Mouse (Mus musculus) liver, embryonic 13.5 days (tissue): Measurements from ENCODE around the gene Muc2. TPM values are rescaled to one million over a fixed set of nuclear protein-coding genes. Genes with fewer than 3 reads are reported as not detected.

Experiments used
- ATAC-seq: fragments of 200-750 bp; cut with Nextera tagmentation; 2 replicates; pipeline ENCODE4 v1.8.0; 2017; ENCODE audit warnings: low read depth, mild to moderate bottlenecking, moderate number of reproducible peaks, moderate library complexity
- DNase-seq: peaks from one replicate; pipeline ENCODE4 v3.0.0; 2022
- H3K27ac ChIP-seq: fragments of 300-500 bp; sonication (generic); 2 replicates; pipeline ENCODE4 v1.5.1; 2015; ENCODE audit warnings: moderate library complexity, mild to moderate bottlenecking, inconsistent platforms
- H3K27me3 ChIP-seq: fragments of 300-500 bp; sonication (generic); 2 replicates; pipeline ENCODE4 v1.6.1; 2015; ENCODE audit warnings: mild to moderate bottlenecking, inconsistent platforms
- H3K36me3 ChIP-seq: fragments of 300-500 bp; sonication (generic); 2 replicates; pipeline ENCODE4 v1.6.1; 2015; ENCODE audit warnings: mild to moderate bottlenecking, inconsistent platforms
- H3K4me1 ChIP-seq: fragments of 300-500 bp; sonication (generic); replicated peaks from 2 replicates; pipeline ENCODE4 v1.6.1; 2015; ENCODE audit warnings: inconsistent platforms
- H3K4me2 ChIP-seq: fragments of 300-500 bp; sonication (generic); 2 replicates; pipeline ENCODE4 v1.6.1; 2015; ENCODE audit warnings: inconsistent platforms, mild to moderate bottlenecking, moderate library complexity
- H3K4me3 ChIP-seq: fragments of 300-500 bp; sonication (generic); replicated peaks from 2 replicates; pipeline ENCODE4 v1.5.1; 2015; ENCODE audit warnings: mild to moderate bottlenecking, inconsistent platforms
- H3K9ac ChIP-seq: fragments of 300-500 bp; sonication (generic); 2 replicates; pipeline ENCODE4 v1.6.1; 2015; ENCODE audit warnings: mild to moderate bottlenecking, inconsistent platforms
- H3K9me3 ChIP-seq: fragments of 300-500 bp; sonication (generic); replicated peaks from 2 replicates; pipeline ENCODE4 v1.6.1; 2016; ENCODE audit warnings: inconsistent platforms
- WGBS: fragments of 180-500 bp; shearing (Covaris S2); methylation state at CpG from one replicate; pipeline ENCODE4 v1.1.7; 2015; ENCODE audit not compliant: insufficient replicate concordance; 5-methylcytosine and 5-hydroxymethylcytosine counted together
- polyA plus RNA-seq: library from polyadenylated mRNA; unstranded; fragments of >200 nt; fragmentation: Nextera tagmentation; extraction: Ambion mirVana; gene quantifications from 2 replicates; pipeline ENCODE4 v1.2.1, GENCODE M21; 2015

The Muc2 gene
- polyA plus RNA-seq, 1 experiment from 2014 or later = 0.05 TPM

- H3K9ac ChIP-seq = peak overlapping the region; percentile 66
- peak; percentile 49 for ATAC-seq
- no peaks in the 10 kb centered on the region for H3K36me3 ChIP-seq
- no peak for DNase-seq
- H3K4me3 ChIP-seq = peak overlapping the region; percentile 32
- H3K9me3 ChIP-seq = no peaks in the 10 kb centered on the region
- peaks cover 25% of the 10 kb centered on the region for H3K27me3 ChIP-seq
- peaks cover 82% of the 10 kb centered on the region for H3K4me1 ChIP-seq
- peak overlapping the region; percentile 91 for H3K27ac ChIP-seq
- 62% methylated on average over 3 of the region's 3 CpGs for WGBS
- peak overlapping the region; percentile 72 for H3K4me2 ChIP-seq
Measured at GRCm38 (mm10) chr7:141770521-141770920, 80.4 kb downstream of the Muc2 start.

- Histone ChIP-seq H3K9ac (peak overlapping the region; percentile 74), H3K4me2 (peak overlapping the region; percentile 72), H3K9me3 (no peaks in the 10 kb centered on the region), H3K36me3 (no peaks in the 10 kb centered on the region), H3K27ac (peak overlapping the region; percentile 91), H3K4me3 (peak overlapping the region; percentile 35), H3K4me1 (peaks cover 82% of the 10 kb centered on the region), H3K27me3 (peaks cover 23% of the 10 kb centered on the region)
- 16% methylated on average over 8 of the region's 8 CpGs for WGBS
- peak; percentile 99 for ATAC-seq
- DNase-seq = peak; percentile 88
Measured at GRCm38 (mm10) chr7:141770988-141771387, 80.8 kb downstream of the Muc2 start.

GRCm38 (mm10) chr7:141772058-141772557, 82.0 kb downstream of the Muc2 start:
- 42% methylated on average over 1 of the region's 1 CpGs for WGBS
- H3K9ac ChIP-seq = peak overlapping the region; percentile 74
- ATAC-seq = no peak
- peak overlapping the region; percentile 90 for H3K27ac ChIP-seq
- no peak overlapping the region for H3K4me3 ChIP-seq
- DNase-seq = no peak
- no peaks in the 10 kb centered on the region for H3K9me3 ChIP-seq
- H3K4me1 ChIP-seq = peaks cover 71% of the 10 kb centered on the region
- peak overlapping the region; percentile 72; the same call in 1 of the 2 replicates for H3K4me2 ChIP-seq
- no peaks in the 10 kb centered on the region for H3K36me3 ChIP-seq
- peaks cover 25% of the 10 kb centered on the region for H3K27me3 ChIP-seq

GRCm38 (mm10) chr7:141774855-141775254, 84.7 kb downstream of the Muc2 start:
- Histone ChIP-seq H3K4me3 (no peak overlapping the region), H3K4me2 (no peak overlapping the region), H3K9ac (no peak overlapping the region), H3K27ac (no peak overlapping the region), H3K27me3 (peaks cover 42% of the 10 kb centered on the region), H3K4me1 (peaks cover 56% of the 10 kb centered on the region), H3K9me3 (no peaks in the 10 kb centered on the region), H3K36me3 (no peaks in the 10 kb centered on the region)
- DNase-seq = peak; percentile 24
- 26% methylated on average over 2 of the region's 2 CpGs for WGBS
- no peak for ATAC-seq

GRCm38 (mm10) chr7:141776199-141776598, 86.1 kb downstream of the Muc2 start:
- no peaks in the 10 kb centered on the region for H3K9me3 ChIP-seq
- no peak overlapping the region for H3K4me2 ChIP-seq
- no peak for DNase-seq
- no peaks in the 10 kb centered on the region for H3K36me3 ChIP-seq
- H3K9ac ChIP-seq = no peak overlapping the region
- peaks cover 43% of the 10 kb centered on the region for H3K4me1 ChIP-seq
- peaks cover 50% of the 10 kb centered on the region for H3K27me3 ChIP-seq
- ATAC-seq = no peak
- WGBS = 70% methylated on average over 5 of the region's 5 CpGs
- no peak overlapping the region for H3K27ac ChIP-seq
- no peak overlapping the region for H3K4me3 ChIP-seq

- ATAC-seq (no peak), DNase-seq (no peak)
- H3K4me1 ChIP-seq = no peaks in the 10 kb centered on the region
- H3K9ac ChIP-seq = no peak within 1 kb of the TSS
- H3K4me3 ChIP-seq = no peak within 1 kb of the TSS
- no peak within 1 kb of the TSS for H3K27ac ChIP-seq
- no peaks in the 10 kb centered on the region for H3K9me3 ChIP-seq
- no peak within 1 kb of the TSS for H3K4me2 ChIP-seq
- H3K36me3 ChIP-seq = no peaks in the 10 kb centered on the region
- peaks cover 41% of the 10 kb centered on the region for H3K27me3 ChIP-seq
- WGBS = 62% methylated on average over 6 of the region's 6 CpGs
Measured at GRCm38 (mm10) chr7:141788677-141789452, 98.7 kb downstream of the Muc2 start, which contains the start of gene Muc5ac. Gene Muc5ac (plus strand): TSS chr7:141788972.

GRCm38 (mm10) chr7:141794251-141794650, 104.1 kb downstream of the Muc2 start:
- H3K36me3 ChIP-seq = no peaks in the 10 kb centered on the region
- WGBS = 79% methylated on average over 1 of the region's 1 CpGs
- no peak overlapping the region for H3K9ac ChIP-seq
- no peak overlapping the region for H3K27ac ChIP-seq
- no peaks in the 10 kb centered on the region for H3K4me1 ChIP-seq
- H3K4me3 ChIP-seq = no peak overlapping the region
- H3K27me3 ChIP-seq = 0 out of 2 replicates have a peak, but pooled peaks cover 11% of the 10 kb centered on the region
- peaks cover 9% of the 10 kb centered on the region for H3K9me3 ChIP-seq
- no peak for ATAC-seq
- DNase-seq = no peak
- no peak overlapping the region for H3K4me2 ChIP-seq

GRCm38 (mm10) chr7:141803206-141803605, 113.1 kb downstream of the Muc2 start:
- no peak overlapping the region for H3K9ac ChIP-seq
- DNase-seq (no peak), ATAC-seq (no peak)
- H3K36me3 ChIP-seq = no peaks in the 10 kb centered on the region
- H3K4me3 ChIP-seq = no peak overlapping the region
- H3K27ac ChIP-seq = no peak overlapping the region
- no peaks in the 10 kb centered on the region for H3K27me3 ChIP-seq
- no peaks in the 10 kb centered on the region for H3K4me1 ChIP-seq
- H3K4me2 ChIP-seq = no peak overlapping the region
- no peaks in the 10 kb centered on the region for H3K9me3 ChIP-seq
- WGBS = 68% methylated on average over 7 of the region's 7 CpGs

Other genes starting within 250 kb of the Muc2 start
- gene Pidd1, start 246.3 kb upstream of the Muc2 start, polyA plus RNA-seq = 10.9 and 11.4 TPM in 2 replicates
- 1,223 and 1,240 TPM in 2 replicates for gene Rplp2, start 243.0 kb upstream of the Muc2 start, polyA plus RNA-seq
- gene Pnpla2, start 235.1 kb upstream of the Muc2 start, polyA plus RNA-seq = 11.9 and 13.8 TPM in 2 replicates
- 3.6 and 4.0 TPM in 2 replicates for gene Cracr2b, start 229.2 kb upstream of the Muc2 start, polyA plus RNA-seq
- gene Cd151, start 222.9 kb upstream of the Muc2 start, polyA plus RNA-seq = 4.1 and 5.0 TPM in 2 replicates
- 63.9 and 72.4 TPM in 2 replicates for gene Polr2l, start 215.2 kb upstream of the Muc2 start, polyA plus RNA-seq
- 49.3 and 49.7 TPM in 2 replicates for gene Tspan4, start 215.1 kb upstream of the Muc2 start, polyA plus RNA-seq
- 28.0 and 31.3 TPM in 2 replicates for gene Chid1, start 150.5 kb upstream of the Muc2 start, polyA plus RNA-seq
- 65.4 and 73.2 TPM in 2 replicates for gene Ap2a2, start 128.2 kb upstream of the Muc2 start, polyA plus RNA-seq
- 1.1 and 1.7 TPM in 2 replicates for gene Muc6, start 35.0 kb upstream of the Muc2 start, polyA plus RNA-seq
- not detected in 2 replicates for gene Muc5ac, start 98.6 kb downstream of the Muc2 start, polyA plus RNA-seq
- 0.01 TPM in 1 of 2 replicates, not detected in the other for gene Muc5b, start 148.7 kb downstream of the Muc2 start, polyA plus RNA-seq
- 20.0 and 24.0 TPM in 2 replicates for gene Tollip, start 228.2 kb downstream of the Muc2 start, polyA plus RNA-seq